Mouse (Mus musculus) cerebellum, adult 9-10 months (tissue): Measurements from ENCODE around the gene Frem1.
A peak's percentile ranks its signal among the peaks of the same experiment; 100 is the strongest.

Experiments
- DNase-seq: peaks from one replicate; pipeline ENCODE4 v3.0.0; 2022

Frem1 gene

GRCm38 (mm10) chr4:83020759-83021555, 31.2 kb downstream of the Frem1 start:
- no peak for DNase-seq

- DNase-seq: no peak
Measured at GRCm38 (mm10) chr4:83018111-83019105, 33.7 kb downstream of the Frem1 start.

DNA sequence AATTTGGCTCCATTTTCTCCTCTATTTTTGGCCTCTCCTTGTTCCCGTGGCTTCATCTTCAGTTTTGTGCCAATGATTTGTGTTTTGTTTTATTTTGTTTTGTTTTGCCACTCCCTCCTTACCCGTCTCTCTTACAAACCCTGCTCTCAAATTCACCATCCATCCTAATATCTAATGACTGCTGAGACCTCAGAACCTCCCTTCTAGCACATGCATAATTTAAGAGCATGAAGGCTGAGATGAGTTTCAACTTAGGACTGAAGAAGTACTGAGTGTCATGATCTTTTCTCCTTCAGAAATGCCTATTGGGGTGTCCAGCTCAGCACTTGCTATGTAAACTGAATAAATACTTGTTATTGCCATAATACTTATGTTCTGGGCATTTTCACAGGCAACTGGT, 37.6 kb downstream of the Frem1 start:
- DNase-seq: no peak

- no peak for DNase-seq
Measured at GRCm38 (mm10) chr4:83004086-83004485, 48.1 kb downstream of the Frem1 start.

- DNase-seq: no peak
Measured at GRCm38 (mm10) chr4:82992042-82992441, 60.1 kb downstream of the Frem1 start.

GRCm38 (mm10) chr4:82990973-82991695, 61.0 kb downstream of the Frem1 start:
- no peak for DNase-seq

GRCm38 (mm10) chr4:82972381-82972780, 79.8 kb downstream of the Frem1 start:
- no peak for DNase-seq

GRCm38 (mm10) chr4:82970901-82971648, 81.1 kb downstream of the Frem1 start:
- DNase-seq: no peak

DNA sequence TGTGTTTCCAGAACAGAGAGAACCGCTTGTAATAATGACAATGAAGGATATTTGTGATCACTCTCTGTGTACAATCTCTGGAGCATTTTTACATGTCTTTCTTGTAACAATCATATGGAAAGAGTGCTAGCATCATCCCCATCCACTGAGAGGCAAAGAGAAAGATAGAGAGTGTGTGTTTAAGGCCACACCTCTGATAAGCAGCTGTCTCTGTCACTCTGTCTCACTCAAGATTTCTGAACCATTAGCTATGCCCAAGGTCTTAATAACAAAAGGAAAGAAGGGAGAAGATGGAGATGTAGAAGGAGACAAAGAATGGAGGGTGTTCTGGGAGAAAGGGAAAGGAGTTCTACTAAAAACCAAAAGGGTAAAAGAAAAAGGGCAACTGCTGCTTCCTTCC, 91.1 kb downstream of the Frem1 start:
- DNase-seq: no peak

- DNase-seq: no peak
Measured at GRCm38 (mm10) chr4:82957827-82958538, 94.2 kb downstream of the Frem1 start.

GRCm38 (mm10) chr4:82953992-82954391, 98.1 kb downstream of the Frem1 start:
- no peak for DNase-seq

DNA sequence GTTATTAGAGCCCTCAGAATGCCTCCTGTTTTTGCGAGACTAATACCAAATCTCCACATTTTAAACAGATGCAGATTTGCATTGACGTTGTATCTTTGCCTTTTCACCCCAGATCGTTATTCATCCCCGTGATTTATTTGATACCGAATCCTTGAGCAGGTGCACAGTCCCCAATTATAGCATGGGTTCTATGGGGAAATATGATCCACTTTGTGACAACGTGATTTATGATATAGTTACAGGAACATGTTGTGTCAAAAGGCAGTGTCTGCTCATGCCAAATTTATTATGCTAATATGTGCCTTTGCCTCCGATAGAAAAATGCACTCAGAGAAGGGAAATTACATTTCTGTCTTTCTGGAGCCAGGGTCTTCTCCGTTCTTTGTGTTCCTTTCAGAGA, 102.6 kb downstream of the Frem1 start:
- DNase-seq: no peak

DNA sequence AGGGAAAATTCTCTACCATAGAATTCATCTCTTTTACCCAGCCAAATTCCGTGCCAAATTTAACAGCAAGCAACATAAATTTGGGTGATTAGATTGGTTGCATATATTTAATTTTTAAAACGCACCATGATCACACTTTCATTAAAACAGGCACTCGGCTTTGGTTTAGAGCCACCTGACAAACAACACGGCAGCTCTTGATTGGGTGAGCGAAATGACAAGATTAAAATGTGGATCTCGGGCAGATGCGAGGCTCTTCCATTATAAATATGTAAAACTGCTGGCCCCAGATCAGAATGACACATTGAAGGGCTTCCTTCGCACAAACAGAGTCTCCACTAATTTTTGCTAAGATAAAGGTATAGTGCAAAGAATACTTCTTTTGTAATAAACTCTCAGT, 105.4 kb downstream of the Frem1 start:
- no peak for DNase-seq

DNA sequence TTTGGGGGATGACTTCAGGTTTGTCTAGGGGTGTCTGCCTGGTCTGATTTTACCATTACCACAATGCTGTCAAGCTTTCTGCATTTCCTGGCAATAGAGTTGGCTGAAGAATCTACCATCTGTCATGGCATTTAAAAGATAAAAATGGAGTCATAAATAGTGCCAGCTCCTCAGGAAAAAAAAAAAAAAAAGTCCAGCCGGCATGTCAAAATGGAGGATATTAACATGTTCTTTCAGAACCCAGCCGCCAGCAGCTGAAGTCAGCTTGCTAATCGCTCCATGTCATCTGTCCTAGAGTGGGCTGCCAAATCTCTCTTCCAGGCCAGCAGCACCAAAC, 105.9 kb downstream of the Frem1 start:
- DNase-seq: peak; percentile 93

- DNase-seq: peak; percentile 88
Measured at GRCm38 (mm10) chr4:82945572-82946275, 106.4 kb downstream of the Frem1 start.

- no peak for DNase-seq
Measured at GRCm38 (mm10) chr4:82940680-82941079, 111.5 kb downstream of the Frem1 start.

DNA sequence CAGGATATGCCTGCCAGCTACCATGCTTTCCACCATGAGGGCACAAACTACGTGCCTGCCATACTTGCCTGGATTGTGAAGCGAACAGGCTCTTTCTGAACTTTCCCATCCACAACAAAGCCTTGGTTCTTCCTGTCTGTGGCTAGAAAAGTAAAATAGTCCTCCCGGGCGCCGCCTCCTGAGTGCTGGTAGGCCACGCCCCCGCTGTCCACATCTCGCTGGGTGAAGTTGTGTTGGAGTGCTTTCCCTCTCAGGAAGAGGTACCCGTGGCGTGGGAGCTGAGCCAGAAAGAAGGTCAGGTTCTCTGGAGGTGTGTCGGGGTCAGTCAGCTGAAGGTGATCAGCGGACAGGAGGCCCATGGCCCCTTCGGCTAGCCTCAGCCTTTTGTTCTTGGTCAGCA, 111.9 kb downstream of the Frem1 start:
- no peak for DNase-seq

DNA sequence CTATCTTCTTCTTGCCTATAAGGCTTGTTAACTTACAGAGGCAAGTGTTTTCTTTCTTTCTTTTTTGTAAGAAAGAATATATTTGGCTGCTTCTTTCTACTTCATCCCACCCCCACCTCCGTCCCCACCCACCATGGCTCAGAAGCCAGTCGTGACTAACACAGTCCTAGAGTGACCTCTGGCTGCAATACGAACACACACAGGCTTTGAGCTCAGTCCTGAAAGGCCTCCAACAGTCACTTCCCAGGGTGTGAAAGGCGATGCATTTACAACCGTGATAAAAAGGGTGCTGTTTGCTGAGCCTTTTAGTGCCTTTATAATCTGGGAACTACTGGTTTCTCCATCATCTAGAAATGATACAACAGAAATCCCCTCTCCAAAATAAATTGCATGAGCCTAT, 117.8 kb downstream of the Frem1 start:
- DNase-seq: peak; percentile 60

DNA sequence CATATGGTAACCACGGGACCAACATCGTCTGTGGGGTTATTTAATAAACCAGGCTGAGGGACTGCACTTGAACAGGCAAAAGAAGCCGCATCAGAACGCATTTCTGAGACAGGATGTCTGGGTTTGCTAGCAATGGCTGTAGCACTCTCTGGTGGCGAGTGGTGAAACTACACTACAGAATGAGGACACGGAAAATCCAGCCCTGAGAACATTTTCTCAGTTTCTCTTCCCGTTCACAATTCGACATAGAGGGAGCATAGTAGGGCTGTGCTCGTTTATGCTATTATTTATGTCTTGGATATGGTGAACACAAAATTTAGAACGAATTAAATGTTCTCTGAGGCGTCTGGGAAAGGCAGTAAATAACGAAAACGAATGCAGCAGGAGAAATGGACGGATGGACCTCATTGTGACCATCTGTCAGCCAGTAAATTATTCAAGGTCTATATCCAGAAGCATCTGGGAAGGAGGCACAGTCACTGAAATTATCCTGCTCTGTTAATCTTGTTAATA, 118.4 kb downstream of the Frem1 start:
- DNase-seq: peak; percentile 89

- DNase-seq: no peak
Measured at GRCm38 (mm10) chr4:82930079-82930478, 122.1 kb downstream of the Frem1 start.

DNA sequence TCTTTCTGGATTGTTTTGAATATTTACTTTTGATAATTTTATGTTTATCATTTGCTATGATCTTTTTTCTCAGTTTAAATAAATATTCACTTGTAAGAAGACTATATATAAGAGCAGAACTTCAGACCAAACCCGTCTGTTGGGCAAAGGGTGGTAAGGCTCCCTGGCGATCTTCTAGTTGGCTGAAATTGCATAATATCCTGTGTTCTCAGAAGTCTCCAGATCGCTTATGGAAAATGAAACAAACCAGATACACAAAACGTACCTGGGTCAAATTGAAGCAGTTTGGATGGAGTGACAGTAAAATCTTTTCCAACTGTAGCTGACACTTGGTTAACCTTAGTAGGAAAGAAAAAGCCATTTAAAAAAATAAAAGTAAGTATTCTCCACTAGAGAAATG, 130.2 kb downstream of the Frem1 start:
- DNase-seq: no peak
